Mouse (Mus musculus) lung, adult 2 months (tissue): ENCODE measurements around the gene Ciz1. TPM values are rescaled to one million over a fixed set of nuclear protein-coding genes. Genes with fewer than 3 reads are reported as not detected.

Experiments
- DNase-seq: peaks from one replicate; pipeline ENCODE4 v3.0.0; 2022
- H3K4me1 ChIP-seq: fragments of 200-500 bp; 2 replicates; pipeline ENCODE4 v1.6.1; 2011; ENCODE audit warnings: low read length; ENCODE audit not compliant: control insufficient read depth, insufficient read depth
- H3K4me3 ChIP-seq: fragments of 200-500 bp; replicated peaks from 2 replicates; pipeline ENCODE3; 2011; ENCODE audit warnings: low read depth, mild to moderate bottlenecking, control low read depth, low read length; ENCODE audit errors: extremely low read depth
- CTCF ChIP-seq: fragments of 200-500 bp; IDR thresholded peaks from 2 replicates; pipeline ENCODE4 v1.5.1; 2011; ENCODE audit warnings: mild to moderate bottlenecking, low read length, control low read depth; ENCODE audit not compliant: insufficient read depth
- POLR2A ChIP-seq: fragments of 200-500 bp; IDR thresholded peaks from 2 replicates; pipeline ENCODE4 v1.6.1; 2011; ENCODE audit warnings: low read depth, mild to moderate bottlenecking, control low read depth, low read length, borderline replicate concordance; ENCODE audit errors: extremely low read depth
- WGBS: fragments of 180-500 bp; shearing (Covaris S2); methylation state at CpG from one replicate; pipeline ENCODE4 v1.1.7; 2018; 5-methylcytosine and 5-hydroxymethylcytosine counted together
- polyA plus RNA-seq: library from polyadenylated mRNA; depleted of rRNA; stranded (reverse); fragments of >200 nt; gene quantifications from 2 replicates; pipeline ENCODE4 v1.2.3, GENCODE M21; 2012

Ciz1 gene
- polyA plus RNA-seq, 1 experiment = 237 TPM

GRCm38 (mm10) chr2:32419359-32419758 lies 67.2 kb downstream of the Ciz1 start:
- peak; percentile 62 for DNase-seq
- TF ChIP-seq POLR2A = no peak
- no peak for TF ChIP-seq CTCF
- WGBS = 59% methylated on average over 3 of the region's 3 CpGs
- Histone ChIP-seq H3K4me3 (no peak overlapping the region), H3K4me1 (peaks cover 22% of the 10 kb centered on the region)

GRCm38 (mm10) chr2:32420066-32420608 lies 68.0 kb downstream of the Ciz1 start:
- DNase-seq = no peak
- TF ChIP-seq CTCF (no peak), POLR2A (no peak)
- no peak overlapping the region for H3K4me3 ChIP-seq
- peaks cover 30% of the 10 kb centered on the region for H3K4me1 ChIP-seq
- 85% methylated on average over 12 of the region's 12 CpGs for WGBS

GRCm38 (mm10) chr2:32420647-32421046 lies 68.5 kb downstream of the Ciz1 start:
- Histone ChIP-seq H3K4me3 (no peak overlapping the region), H3K4me1 (peaks cover 30% of the 10 kb centered on the region)
- 82% methylated on average over 6 of the region's 6 CpGs for WGBS
- DNase-seq = no peak
- TF ChIP-seq POLR2A (no peak), CTCF (no peak)

- no peak for DNase-seq
- Histone ChIP-seq H3K4me3 (no peak overlapping the region), H3K4me1 (peaks cover 30% of the 10 kb centered on the region)
- 78% methylated on average over 6 of the region's 6 CpGs for WGBS
- TF ChIP-seq POLR2A (no peak), CTCF (no peak)
Observed at GRCm38 (mm10) chr2:32421851-32422251, 69.7 kb downstream of the Ciz1 start.

- TF ChIP-seq CTCF (no peak), POLR2A (peak; percentile 55; the same call in 1 of the 2 replicates)
- 10% methylated on average over 14 of the region's 14 CpGs for WGBS
- peak overlapping the region; percentile 61 for H3K4me3 ChIP-seq
- DNase-seq = peak; percentile 80
- H3K4me1 ChIP-seq = peaks cover 42% of the 10 kb centered on the region
Observed at GRCm38 (mm10) chr2:32423481-32424331, 71.6 kb downstream of the Ciz1 start.

GRCm38 (mm10) chr2:32424796-32425195 lies 72.7 kb downstream of the Ciz1 start:
- DNase-seq = no peak

GRCm38 (mm10) chr2:32425568-32425967 lies 73.4 kb downstream of the Ciz1 start:
- H3K4me3 ChIP-seq = no peak overlapping the region
- WGBS = 71% methylated on average over 5 of the region's 5 CpGs
- DNase-seq = no peak
- TF ChIP-seq POLR2A (no peak), CTCF (no peak)
- H3K4me1 ChIP-seq = peaks cover 50% of the 10 kb centered on the region

More at GRCm38 (mm10) chr2:32424796-32425195, 72.7 kb downstream of the Ciz1 start:
- 44% methylated on average over 3 of the region's 3 CpGs for WGBS
- TF ChIP-seq POLR2A (no peak), CTCF (no peak)
- peaks cover 50% of the 10 kb centered on the region for H3K4me1 ChIP-seq
- H3K4me3 ChIP-seq = no peak overlapping the region

GRCm38 (mm10) chr2:32426141-32426540 lies 74.0 kb downstream of the Ciz1 start:
- Histone ChIP-seq H3K4me1 (peaks cover 50% of the 10 kb centered on the region), H3K4me3 (no peak overlapping the region)
- DNase-seq = no peak
- WGBS = 91% methylated on average over 1 of the region's 1 CpGs
- TF ChIP-seq POLR2A = no peak
- TF ChIP-seq CTCF = no peak

GRCm38 (mm10) chr2:32427720-32428119 lies 75.6 kb downstream of the Ciz1 start:
- no peak for DNase-seq
- 48% methylated on average over 5 of the region's 5 CpGs for WGBS
- H3K4me1 ChIP-seq = peaks cover 38% of the 10 kb centered on the region
- TF ChIP-seq CTCF (no peak), POLR2A (no peak)
- H3K4me3 ChIP-seq = no peak overlapping the region

- 20% methylated on average over 8 of the region's 8 CpGs for WGBS
- H3K4me1 ChIP-seq = peaks cover 33% of the 10 kb centered on the region
- TF ChIP-seq CTCF = no peak
- TF ChIP-seq POLR2A = no peak
- H3K4me3 ChIP-seq = no peak overlapping the region
- DNase-seq = peak; percentile 44
Observed at GRCm38 (mm10) chr2:32428262-32428722, 76.2 kb downstream of the Ciz1 start.
